Mouse (Mus musculus) hindbrain, embryonic 11.5 days (tissue): ENCODE results near the gene Myo1d. TPM values are rescaled to one million over a fixed set of nuclear protein-coding genes. Genes with fewer than 3 reads are reported as not detected.
A peak's percentile ranks its signal among the peaks of the same experiment; 100 is the strongest.

Experiments used
- ATAC-seq: fragments of 200-750 bp; cut with Nextera tagmentation; 2 replicates; pipeline ENCODE4 v1.8.0; 2017; ENCODE audit warnings: mild to moderate bottlenecking, moderate TSS enrichment, moderate library complexity; ENCODE audit not compliant: low FRiP score
- DNase-seq: peaks from one replicate; pipeline ENCODE4 v3.0.0-alpha.2; 2015; ENCODE audit warnings: low spot score
- H3K27ac ChIP-seq: fragments of 300-500 bp; sonication (generic); 2 replicates; pipeline ENCODE4 v1.5.1; 2014; ENCODE audit warnings: mild to moderate bottlenecking, low read depth, low read length
- H3K27me3 ChIP-seq: fragments of 300-500 bp; sonication (generic); 2 replicates; pipeline ENCODE4 v1.6.1; 2014; ENCODE audit warnings: mild to moderate bottlenecking, low read length, moderate library complexity, mixed read lengths; ENCODE audit not compliant: control insufficient read depth, insufficient read depth
- H3K36me3 ChIP-seq: fragments of 300-500 bp; sonication (generic); 2 replicates; pipeline ENCODE4 v1.6.1; 2014; ENCODE audit warnings: mild to moderate bottlenecking, low read length, moderate library complexity, mixed read lengths; ENCODE audit not compliant: control insufficient read depth, insufficient read depth
- H3K4me1 ChIP-seq: fragments of 300-500 bp; sonication (generic); replicated peaks from 2 replicates; pipeline ENCODE4 v1.6.1; 2014; ENCODE audit warnings: low read length, mixed read lengths; ENCODE audit not compliant: control insufficient read depth, insufficient read depth
- H3K4me2 ChIP-seq: fragments of 300-500 bp; sonication (generic); replicated peaks from 2 replicates; pipeline ENCODE4 v1.6.1; 2014; ENCODE audit warnings: mild to moderate bottlenecking, low read depth, low read length
- H3K4me3 ChIP-seq: fragments of 300-500 bp; sonication (generic); 2 replicates; pipeline ENCODE4 v1.5.1; 2014; ENCODE audit warnings: low read depth, low read length
- H3K9ac ChIP-seq: fragments of 300-500 bp; sonication (generic); 2 replicates; pipeline ENCODE4 v1.6.1; 2014; ENCODE audit warnings: low read depth, low read length
- H3K9me3 ChIP-seq: fragments of 300-500 bp; sonication (generic); 2 replicates; pipeline ENCODE4 v1.6.1; 2016; ENCODE audit warnings: low read length; ENCODE audit not compliant: control insufficient read depth
- WGBS: fragments of 180-500 bp; shearing (Covaris S2); extraction: QIAGEN DNeasy Blood & Tissue Kit; methylation state at CpG from one replicate; pipeline ENCODE4 v1.1.7; 2014; 5-methylcytosine and 5-hydroxymethylcytosine counted together
- polyA plus RNA-seq: library from polyadenylated mRNA; unstranded; fragments of >200 nt; fragmentation: Nextera tagmentation; extraction: Ambion mirVana; gene quantifications from 2 replicates; pipeline ENCODE4 v1.2.1, GENCODE M21; 2014

The Myo1d gene
- polyA plus RNA-seq, 1 experiment from 2014 or later = 3.6 TPM

GRCm38 (mm10) chr11:80503281-80503680 is 276.5 kb downstream of the Myo1d start:
- no peaks in the 10 kb centered on the region for H3K36me3 ChIP-seq
- H3K9me3 ChIP-seq = no peaks in the 10 kb centered on the region
- H3K4me2 ChIP-seq = no peak overlapping the region; the same call in 1 of the 2 replicates
- H3K27me3 ChIP-seq = no peaks in the 10 kb centered on the region
- WGBS = 81% methylated on average over 6 of the region's 6 CpGs
- peak overlapping the region; percentile 45; the same call in 1 of the 2 replicates for H3K9ac ChIP-seq
- DNase-seq = no peak
- no peak for ATAC-seq
- H3K4me3 ChIP-seq = no peak overlapping the region
- peak overlapping the region; percentile 94 for H3K27ac ChIP-seq
- H3K4me1 ChIP-seq = peaks cover 24% of the 10 kb centered on the region

- H3K27me3 ChIP-seq = no peaks in the 10 kb centered on the region
- no peaks in the 10 kb centered on the region for H3K9me3 ChIP-seq
- peaks cover 16% of the 10 kb centered on the region for H3K4me1 ChIP-seq
- WGBS = 77% methylated on average over 4 of the region's 4 CpGs
- no peak overlapping the region for H3K9ac ChIP-seq
- ATAC-seq (no peak), DNase-seq (no peak)
- no peak overlapping the region; the same call in 1 of the 2 replicates for H3K27ac ChIP-seq
- no peaks in the 10 kb centered on the region for H3K36me3 ChIP-seq
- H3K4me2 ChIP-seq = no peak overlapping the region
- no peak overlapping the region for H3K4me3 ChIP-seq
These were observed 280.3 kb downstream of the Myo1d start for GRCm38 (mm10) chr11:80499550-80499952.

- WGBS = 57% methylated on average over 11 of the region's 11 CpGs
- H3K9me3 ChIP-seq = no peaks in the 10 kb centered on the region
- DNase-seq (no peak), ATAC-seq (peak; percentile 60; the same call in 1 of the 2 replicates)
- H3K9ac ChIP-seq = no peak overlapping the region
- H3K36me3 ChIP-seq = no peaks in the 10 kb centered on the region
- no peak overlapping the region for H3K4me3 ChIP-seq
- peak overlapping the region; percentile 40 for H3K27ac ChIP-seq
- H3K4me1 ChIP-seq = peaks cover 12% of the 10 kb centered on the region
- no peaks in the 10 kb centered on the region for H3K27me3 ChIP-seq
- no peak overlapping the region for H3K4me2 ChIP-seq
These were observed 281.3 kb downstream of the Myo1d start for GRCm38 (mm10) chr11:80498328-80499070.

- 87% methylated on average over 10 of the region's 10 CpGs for WGBS
- DNase-seq = no peak
- Histone ChIP-seq H3K36me3 (no peaks in the 10 kb centered on the region), H3K27ac (no peak overlapping the region), H3K4me3 (no peak overlapping the region), H3K4me1 (peaks cover 11% of the 10 kb centered on the region), H3K4me2 (no peak overlapping the region), H3K9ac (no peak overlapping the region), H3K27me3 (no peaks in the 10 kb centered on the region), H3K9me3 (no peaks in the 10 kb centered on the region)
- no peak for ATAC-seq
These were observed 282.5 kb downstream of the Myo1d start for GRCm38 (mm10) chr11:80497225-80497919.

GRCm38 (mm10) chr11:80496640-80497039 is 283.2 kb downstream of the Myo1d start:
- no peaks in the 10 kb centered on the region for H3K36me3 ChIP-seq
- no peak overlapping the region for H3K4me2 ChIP-seq
- no peaks in the 10 kb centered on the region for H3K9me3 ChIP-seq
- no peak for DNase-seq
- 68% methylated on average over 1 of the region's 1 CpGs for WGBS
- H3K27me3 ChIP-seq = no peaks in the 10 kb centered on the region
- peaks cover 11% of the 10 kb centered on the region for H3K4me1 ChIP-seq
- H3K27ac ChIP-seq = no peak overlapping the region
- no peak for ATAC-seq
- no peak overlapping the region for H3K4me3 ChIP-seq
- H3K9ac ChIP-seq = no peak overlapping the region

GRCm38 (mm10) chr11:80495972-80496371 is 283.9 kb downstream of the Myo1d start:
- ATAC-seq (no peak), DNase-seq (no peak)
- Histone ChIP-seq H3K27me3 (no peaks in the 10 kb centered on the region), H3K27ac (no peak overlapping the region), H3K4me1 (peaks cover 11% of the 10 kb centered on the region), H3K9me3 (no peaks in the 10 kb centered on the region), H3K9ac (no peak overlapping the region), H3K4me2 (no peak overlapping the region), H3K36me3 (no peaks in the 10 kb centered on the region), H3K4me3 (no peak overlapping the region)
- 95% methylated on average over 6 of the region's 6 CpGs for WGBS

- no peaks in the 10 kb centered on the region for H3K36me3 ChIP-seq
- H3K4me2 ChIP-seq = no peak overlapping the region
- no peaks in the 10 kb centered on the region for H3K27me3 ChIP-seq
- WGBS = 74% methylated on average over 9 of the region's 9 CpGs
- no peak overlapping the region for H3K9ac ChIP-seq
- DNase-seq (no peak), ATAC-seq (no peak)
- H3K4me1 ChIP-seq = peaks cover 9% of the 10 kb centered on the region
- H3K27ac ChIP-seq = no peak overlapping the region
- no peaks in the 10 kb centered on the region for H3K9me3 ChIP-seq
- H3K4me3 ChIP-seq = no peak overlapping the region
These were observed 285.0 kb downstream of the Myo1d start for GRCm38 (mm10) chr11:80494852-80495251.

GRCm38 (mm10) chr11:80493186-80493585 is 286.6 kb downstream of the Myo1d start:
- no peak overlapping the region for H3K27ac ChIP-seq
- no peak for ATAC-seq
- no peak for DNase-seq
- H3K9me3 ChIP-seq = no peaks in the 10 kb centered on the region
- 91% methylated on average over 5 of the region's 5 CpGs for WGBS
- no peaks in the 10 kb centered on the region for H3K36me3 ChIP-seq
- no peaks in the 10 kb centered on the region for H3K27me3 ChIP-seq
- H3K4me1 ChIP-seq = no peaks in the 10 kb centered on the region; the same call in none of the 2 replicates
- H3K9ac ChIP-seq = no peak overlapping the region
- H3K4me2 ChIP-seq = no peak overlapping the region
- no peak overlapping the region for H3K4me3 ChIP-seq

GRCm38 (mm10) chr11:80490831-80491230 is 289.0 kb downstream of the Myo1d start:
- H3K4me1 ChIP-seq = no peaks in the 10 kb centered on the region; the same call in 1 of the 2 replicates
- no peaks in the 10 kb centered on the region for H3K36me3 ChIP-seq
- H3K27me3 ChIP-seq = no peaks in the 10 kb centered on the region
- H3K4me2 ChIP-seq = no peak overlapping the region
- ATAC-seq (no peak), DNase-seq (no peak)
- H3K4me3 ChIP-seq = no peak overlapping the region
- H3K9ac ChIP-seq = no peak overlapping the region
- no peak overlapping the region for H3K27ac ChIP-seq
- 72% methylated on average over 10 of the region's 10 CpGs for WGBS
- no peaks in the 10 kb centered on the region for H3K9me3 ChIP-seq
